Mouse (Mus musculus) gastrocnemius, postnatal 36 days (tissue): ENCODE measurements at regions not wholly inside any gene's neighbourhood (a gene's known extent, or its start where the extent isn't known, plus 50 kb on each side); places are given as distances from the start of the nearest gene placed in this dataset.
"Not testable (repeated sequence)": the region's sequence is repeated elsewhere in the genome, so short reads cannot be mapped to it uniquely, and the experiment has no call there.

Source experiments
- DNase-seq, 2 experiments: peaks; one replicate each; pipeline ENCODE4 v3.0.0; 2022
- intact Hi-C: fragments of 180-260 bp; cut with DNase I; formaldehyde crosslinking; loops from one replicate; pipeline ENCODE4 v1.15.1; 2025

GRCm38 (mm10) chr6:7120136-7120535 lies 164.3 kb downstream of the Sdhaf3 start:
- intact Hi-C loops: loop anchor here (5.0 kb wide), 1 partner anchor 178 kb away; no protein-coding TSS in a partner anchor

GRCm38 (mm10) chr6:7133042-7133441 lies 177.2 kb downstream of the Sdhaf3 start:
- intact Hi-C loops: no loop called here
- no peak for DNase-seq

More at GRCm38 (mm10) chr6:7120136-7120535, 164.3 kb downstream of the Sdhaf3 start:
- DNase-seq: peak in 1 of 2 experiments; percentile 5

GRCm38 (mm10) chr6:7134062-7134461 lies 178.3 kb downstream of the Sdhaf3 start:
- no peak for DNase-seq
- intact Hi-C loops: no loop called here

GRCm38 (mm10) chr6:7134888-7135287 lies 179.1 kb downstream of the Sdhaf3 start:
- intact Hi-C loops: no loop called here
- DNase-seq: no peak

- no peak for DNase-seq
- intact Hi-C loops: no loop called here
These were observed 225.9 kb downstream of the Sdhaf3 start for GRCm38 (mm10) chr6:7181711-7182110.

GRCm38 (mm10) chr6:7199046-7199599 lies 243.3 kb downstream of the Sdhaf3 start:
- intact Hi-C loops: no loop called here
- DNase-seq: no peak

- intact Hi-C loops: no loop called here
- no peak for DNase-seq
These were observed 260.1 kb downstream of the Sdhaf3 start for GRCm38 (mm10) chr6:7215880-7216279.

- intact Hi-C loops: no loop called here
- DNase-seq: no peak
These were observed 296.5 kb downstream of the Sdhaf3 start for GRCm38 (mm10) chr6:7252286-7252685.

GRCm38 (mm10) chr6:7277431-7277830 lies 277.2 kb upstream of the Tac1 start:
- intact Hi-C loops: no loop called here
- no peak for DNase-seq

GRCm38 (mm10) chr6:7306956-7307355 lies 247.7 kb upstream of the Tac1 start:
- DNase-seq: no peak
- intact Hi-C loops: no loop called here

GRCm38 (mm10) chr6:7313496-7313895 lies 241.2 kb upstream of the Tac1 start:
- intact Hi-C loops: no loop called here
- DNase-seq: no peak

- DNase-seq: no peak
- intact Hi-C loops: no loop called here
These were observed 227.7 kb upstream of the Tac1 start for GRCm38 (mm10) chr6:7326974-7327373.

GRCm38 (mm10) chr6:7356634-7357033 lies 198.0 kb upstream of the Tac1 start:
- no peak for DNase-seq
- intact Hi-C loops: no loop called here

- no peak for DNase-seq
- intact Hi-C loops: no loop called here
These were observed 187.5 kb upstream of the Tac1 start for GRCm38 (mm10) chr6:7367166-7367565.

- no peak for DNase-seq
- intact Hi-C loops: no loop called here
These were observed 180.1 kb upstream of the Tac1 start for GRCm38 (mm10) chr6:7374629-7375028.

GRCm38 (mm10) chr6:7375851-7376250 lies 178.8 kb upstream of the Tac1 start:
- no peak for DNase-seq
- intact Hi-C loops: no loop called here

GRCm38 (mm10) chr6:7378651-7379050 lies 176.0 kb upstream of the Tac1 start:
- intact Hi-C loops: no loop called here

GRCm38 (mm10) chr6:7424731-7425130 lies 129.9 kb upstream of the Tac1 start:
- intact Hi-C loops: no loop called here
- DNase-seq: no peak

More at GRCm38 (mm10) chr6:7378651-7379050, 176.0 kb upstream of the Tac1 start:
- no peak for DNase-seq

- intact Hi-C loops: no loop called here
- DNase-seq: no peak
These were observed 113.0 kb upstream of the Tac1 start for GRCm38 (mm10) chr6:7441725-7442124.

GRCm38 (mm10) chr6:7442286-7442685 lies 112.4 kb upstream of the Tac1 start:
- intact Hi-C loops, DNase-seq: not testable (repeated sequence)

- no peak for DNase-seq
- intact Hi-C loops: no loop called here
These were observed 98.8 kb upstream of the Tac1 start for GRCm38 (mm10) chr6:7455881-7456280.

GRCm38 (mm10) chr6:7463896-7464295 lies 90.8 kb upstream of the Tac1 start:
- intact Hi-C loops: no loop called here
- DNase-seq: no peak

GRCm38 (mm10) chr6:7464346-7464745 lies 90.3 kb upstream of the Tac1 start:
- intact Hi-C loops: no loop called here
- DNase-seq: no peak
